Mouse (Mus musculus): ENCODE data around the gene Stk10. TPM values are rescaled to one million over a fixed set of nuclear protein-coding genes. Genes with fewer than 3 reads are reported as not detected.

Stk10 gene
- polyA plus RNA-seq, 1 experiment from 2014 or later = 2.3 TPM

- H3K36me3 ChIP-seq (ENCODE audit: control insufficient read depth, insufficient read depth, low read length) = no peaks in the 10 kb centered on the region
- ATAC-seq (ENCODE audit: low FRiP score) (no peak), DNase-seq (ENCODE audit: low spot score) (no peak)
- H3K27ac ChIP-seq (ENCODE audit: low read depth, low read length) = no peak overlapping the region
- H3K27me3 ChIP-seq (ENCODE audit: control insufficient read depth, insufficient read depth, low read length) = no peaks in the 10 kb centered on the region
- no peaks in the 10 kb centered on the region for H3K9me3 ChIP-seq (ENCODE audit: control insufficient read depth, low read length)
- no peak overlapping the region for H3K4me3 ChIP-seq (ENCODE audit: low read depth, low read length)
- H3K9ac ChIP-seq (ENCODE audit: low read depth, low read length) = no peak overlapping the region
- no peak overlapping the region for H3K4me2 ChIP-seq (replicated peaks; ENCODE audit: low read depth, low read length)
- peaks cover 5% of the 10 kb centered on the region for H3K4me1 ChIP-seq (replicated peaks; ENCODE audit: control insufficient read depth, insufficient read depth, low read length)
- WGBS = 94% methylated on average over 4 of the region's 4 CpGs
Observed at GRCm38 (mm10) chr11:32551056-32551455, 18.0 kb downstream of the Stk10 start.

GRCm38 (mm10) chr11:32551579-32552297 is 18.6 kb downstream of the Stk10 start:
- 68% methylated on average over 12 of the region's 12 CpGs for WGBS
- Histone ChIP-seq H3K4me2 (replicated peaks; ENCODE audit: low read depth, low read length) (no peak overlapping the region), H3K27me3 (ENCODE audit: control insufficient read depth, insufficient read depth, low read length) (no peaks in the 10 kb centered on the region), H3K9me3 (ENCODE audit: control insufficient read depth, low read length) (no peaks in the 10 kb centered on the region), H3K9ac (ENCODE audit: low read depth, low read length) (no peak overlapping the region), H3K27ac (ENCODE audit: low read depth, low read length) (peak overlapping the region; percentile 11; the same call in 1 of the 2 replicates), H3K4me3 (ENCODE audit: low read depth, low read length) (no peak overlapping the region), H3K4me1 (replicated peaks; ENCODE audit: control insufficient read depth, insufficient read depth, low read length) (peaks cover 5% of the 10 kb centered on the region), H3K36me3 (ENCODE audit: control insufficient read depth, insufficient read depth, low read length) (no peaks in the 10 kb centered on the region)
- peak; percentile 39 for ATAC-seq (ENCODE audit: low FRiP score)
- no peak for DNase-seq (ENCODE audit: low spot score)

- Histone ChIP-seq H3K9ac (ENCODE audit: low read depth, low read length) (no peak overlapping the region), H3K9me3 (ENCODE audit: control insufficient read depth, low read length) (no peaks in the 10 kb centered on the region), H3K4me3 (ENCODE audit: low read depth, low read length) (no peak overlapping the region), H3K4me1 (replicated peaks; ENCODE audit: control insufficient read depth, insufficient read depth, low read length) (peaks cover 5% of the 10 kb centered on the region), H3K27ac (ENCODE audit: low read depth, low read length) (no peak overlapping the region), H3K4me2 (replicated peaks; ENCODE audit: low read depth, low read length) (no peak overlapping the region), H3K36me3 (ENCODE audit: control insufficient read depth, insufficient read depth, low read length) (no peaks in the 10 kb centered on the region), H3K27me3 (ENCODE audit: control insufficient read depth, insufficient read depth, low read length) (no peaks in the 10 kb centered on the region)
- WGBS = 82% methylated on average over 13 of the region's 13 CpGs
- no peak for ATAC-seq (ENCODE audit: low FRiP score)
- DNase-seq (ENCODE audit: low spot score) = no peak
Observed at GRCm38 (mm10) chr11:32552401-32553090, 19.4 kb downstream of the Stk10 start.

- ATAC-seq (ENCODE audit: low FRiP score) (no peak), DNase-seq (ENCODE audit: low spot score) (no peak)
- H3K27ac ChIP-seq (ENCODE audit: low read depth, low read length) = no peak overlapping the region
- H3K9me3 ChIP-seq (ENCODE audit: control insufficient read depth, low read length) = no peaks in the 10 kb centered on the region
- no peak overlapping the region for H3K4me3 ChIP-seq (ENCODE audit: low read depth, low read length)
- no peak overlapping the region for H3K9ac ChIP-seq (ENCODE audit: low read depth, low read length)
- no peaks in the 10 kb centered on the region for H3K36me3 ChIP-seq (ENCODE audit: control insufficient read depth, insufficient read depth, low read length)
- H3K4me1 ChIP-seq (replicated peaks; ENCODE audit: control insufficient read depth, insufficient read depth, low read length) = peaks cover 5% of the 10 kb centered on the region
- WGBS = 72% methylated on average over 14 of the region's 14 CpGs
- H3K27me3 ChIP-seq (ENCODE audit: control insufficient read depth, insufficient read depth, low read length) = no peaks in the 10 kb centered on the region
- H3K4me2 ChIP-seq (replicated peaks; ENCODE audit: low read depth, low read length) = no peak overlapping the region
Observed at GRCm38 (mm10) chr11:32553311-32554140, 20.4 kb downstream of the Stk10 start.

- no peak for ATAC-seq (ENCODE audit: low FRiP score)
- Histone ChIP-seq H3K4me3 (ENCODE audit: low read depth, low read length) (no peak overlapping the region), H3K9me3 (ENCODE audit: control insufficient read depth, low read length) (no peaks in the 10 kb centered on the region), H3K4me1 (replicated peaks; ENCODE audit: control insufficient read depth, insufficient read depth, low read length) (peaks cover 5% of the 10 kb centered on the region), H3K36me3 (ENCODE audit: control insufficient read depth, insufficient read depth, low read length) (no peaks in the 10 kb centered on the region), H3K27me3 (ENCODE audit: control insufficient read depth, insufficient read depth, low read length) (no peaks in the 10 kb centered on the region), H3K9ac (ENCODE audit: low read depth, low read length) (no peak overlapping the region), H3K4me2 (replicated peaks; ENCODE audit: low read depth, low read length) (no peak overlapping the region), H3K27ac (ENCODE audit: low read depth, low read length) (no peak overlapping the region)
- 91% methylated on average over 14 of the region's 14 CpGs for WGBS
- no peak for DNase-seq (ENCODE audit: low spot score)
Observed at GRCm38 (mm10) chr11:32554141-32555091, 21.3 kb downstream of the Stk10 start.

- no peak overlapping the region for H3K9ac ChIP-seq (ENCODE audit: low read depth, low read length)
- H3K27me3 ChIP-seq (ENCODE audit: control insufficient read depth, insufficient read depth, low read length) = no peaks in the 10 kb centered on the region
- no peak overlapping the region for H3K27ac ChIP-seq (ENCODE audit: low read depth, low read length)
- no peaks in the 10 kb centered on the region for H3K36me3 ChIP-seq (ENCODE audit: control insufficient read depth, insufficient read depth, low read length)
- 91% methylated on average over 12 of the region's 12 CpGs for WGBS
- H3K4me3 ChIP-seq (ENCODE audit: low read depth, low read length) = no peak overlapping the region
- peaks cover 5% of the 10 kb centered on the region for H3K4me1 ChIP-seq (replicated peaks; ENCODE audit: control insufficient read depth, insufficient read depth, low read length)
- DNase-seq (ENCODE audit: low spot score) (no peak), ATAC-seq (ENCODE audit: low FRiP score) (no peak)
- H3K9me3 ChIP-seq (ENCODE audit: control insufficient read depth, low read length) = no peaks in the 10 kb centered on the region
- H3K4me2 ChIP-seq (replicated peaks; ENCODE audit: low read depth, low read length) = no peak overlapping the region
Observed at GRCm38 (mm10) chr11:32555103-32555689, 22.1 kb downstream of the Stk10 start.

- ATAC-seq (ENCODE audit: low FRiP score) (no peak), DNase-seq (ENCODE audit: low spot score) (no peak)
- 77% methylated on average over 10 of the region's 10 CpGs for whole genome bisulfite sequencing
- Histone ChIP-seq H3K27ac (ENCODE audit: low read depth, low read length) (no peak overlapping the region), H3K27me3 (ENCODE audit: control insufficient read depth, insufficient read depth, low read length) (no peaks in the 10 kb centered on the region), H3K4me2 (replicated peaks; ENCODE audit: low read depth, low read length) (no peak overlapping the region), H3K36me3 (ENCODE audit: control insufficient read depth, insufficient read depth, low read length) (no peaks in the 10 kb centered on the region), H3K9ac (ENCODE audit: low read depth, low read length) (no peak overlapping the region), H3K9me3 (ENCODE audit: control insufficient read depth, low read length) (no peaks in the 10 kb centered on the region), H3K4me1 (replicated peaks; ENCODE audit: control insufficient read depth, insufficient read depth, low read length) (peaks cover 3% of the 10 kb centered on the region), H3K4me3 (ENCODE audit: low read depth, low read length) (no peak overlapping the region)
Observed at GRCm38 (mm10) chr11:32556333-32556990, 23.4 kb downstream of the Stk10 start.
